Comparison of ENCODE assay signal across 18 mouse cellular contexts in genomic region chr16:94652091-94652713, GRCm38 (mm10).
DNase-seq lines count a peak whose midpoint lies in the region; ATAC-seq and TF ChIP-seq lines count a peak whose summit lies in the region.
"Had no signal": no experiment of that assay in that cellular context is flagged by ENCODE, and none has a peak within 500 bp of the region (broad histone marks: within the 10 kb centered on the region; RNA-seq: fewer than 3 reads in every experiment).

No protein-coding gene starts in this region.

- no peaks in the 10 kb centered on the region for H3K27me3 ChIP-seq in heart, postnatal 0 days (ENCODE audit: control insufficient read depth, insufficient read depth, low read length)
- H3K27me3 ChIP-seq in neural tube, embryonic 15.5 days (replicated peaks) = no peaks in the 10 kb centered on the region
- H3K27me3 ChIP-seq: embryonic facial prominence, embryonic 12.5 days; liver, embryonic 12.5 days; stomach, embryonic 15.5 days had no signal

- ATAC-seq in heart, postnatal 0 days (ENCODE audit: insufficient read depth, low read depth) = no peak
- ATAC-seq in granulocyte monocyte progenitor cell, adult 5-6 weeks (replicated peaks; ENCODE audit: poor library complexity, severe bottlenecking) = 0 out of 2 replicates have a peak, but pooled peaks have one; percentile 28
- ATAC-seq in neural tube, embryonic 15.5 days (ENCODE audit: low FRiP score) = no peak
- no peak for ATAC-seq in CD4-positive, CD25-positive, alpha-beta regulatory T cell, adult 4 months
- ATAC-seq: intestine, embryonic 16.5 days; liver, embryonic 12.5 days had no signal

- WGBS in heart, postnatal 0 days = 48% methylated on average over 4 of the region's 4 CpGs
- 73% methylated on average over 4 of the region's 4 CpGs for WGBS in neural tube, embryonic 15.5 days

- H3K4me3 ChIP-seq in heart, postnatal 0 days (ENCODE audit: low read depth, low read length) = no peak overlapping the region
- no peak overlapping the region for H3K4me3 ChIP-seq in neural tube, embryonic 15.5 days (replicated peaks)
- H3K4me3 ChIP-seq: embryonic facial prominence, embryonic 12.5 days; heart, embryonic 10.5 days; hindbrain, embryonic 10.5 days; liver, embryonic 12.5 days; stomach, embryonic 15.5 days had no signal

- H3K4me2 ChIP-seq in heart, postnatal 0 days (ENCODE audit: low read depth, low read length) = no peak overlapping the region
- no peak overlapping the region for H3K4me2 ChIP-seq in neural tube, embryonic 15.5 days
- H3K4me2 ChIP-seq: embryonic facial prominence, embryonic 12.5 days; liver, embryonic 12.5 days; stomach, embryonic 15.5 days had no signal

- H3K4me1 ChIP-seq in heart, postnatal 0 days (ENCODE audit: control insufficient read depth, insufficient read depth) = peaks cover 51% of the 10 kb centered on the region
- H3K4me1 ChIP-seq in neural tube, embryonic 15.5 days = peaks cover 54% of the 10 kb centered on the region
- H3K4me1 ChIP-seq: stomach, embryonic 15.5 days had no signal

- TF ChIP-seq CTCF in heart, postnatal 0 days (IDR thresholded peaks at IDR 0.05; ENCODE audit: low read depth) = no peak

- peak overlapping the region; percentile 36 for H3K27ac ChIP-seq in heart, postnatal 0 days (ENCODE audit: low read depth)
- 0 out of 2 replicates have a peak overlapping the region, but pooled peaks have one; percentile 24 for H3K27ac ChIP-seq in neural tube, embryonic 15.5 days (replicated peaks)
- H3K27ac ChIP-seq: embryonic facial prominence, embryonic 12.5 days; heart, embryonic 10.5 days; hindbrain, embryonic 10.5 days; liver, embryonic 12.5 days; macrophage; stomach, embryonic 15.5 days had no signal

- H3K9me3 ChIP-seq in heart, postnatal 0 days (replicated peaks; ENCODE audit: control insufficient read depth, low read length) = no peaks in the 10 kb centered on the region
- no peaks in the 10 kb centered on the region for H3K9me3 ChIP-seq in neural tube, embryonic 15.5 days (replicated peaks)
- H3K9me3 ChIP-seq: embryonic facial prominence, embryonic 12.5 days; heart, embryonic 10.5 days; hindbrain, embryonic 10.5 days; liver, embryonic 12.5 days; stomach, embryonic 15.5 days had no signal

- DNase-seq in heart, postnatal 0 days (ENCODE audit: low spot score) = no peak
- no peak for DNase-seq in heart, adult 8-10 months (ENCODE audit: low spot score)
- peak; percentile 39 for DNase-seq in lung, postnatal 25 days (ENCODE audit: low spot score)
- DNase-seq in lung, postnatal 14 days = no peak
- DNase-seq: cerebellum, adult 11 months; kidney, postnatal 10 days; spleen, adult 18-20 months; thymus, postnatal 14 days had no signal

- no peak for TF ChIP-seq EP300 in heart, postnatal 0 days (IDR thresholded peaks at IDR 0.05; ENCODE audit: low read depth)

- H3K9ac ChIP-seq in heart, postnatal 0 days (replicated peaks; ENCODE audit: low read depth, low read length) = no peak overlapping the region
- H3K9ac ChIP-seq in neural tube, embryonic 15.5 days (replicated peaks) = no peak overlapping the region
- H3K9ac ChIP-seq: embryonic facial prominence, embryonic 12.5 days; liver, embryonic 12.5 days; stomach, embryonic 15.5 days had no signal

- no peaks in the 10 kb centered on the region for H3K36me3 ChIP-seq in heart, postnatal 0 days (replicated peaks; ENCODE audit: control insufficient read depth, insufficient read depth, low read length)
- H3K36me3 ChIP-seq in neural tube, embryonic 15.5 days = no peaks in the 10 kb centered on the region
- H3K36me3 ChIP-seq: embryonic facial prominence, embryonic 12.5 days; heart, embryonic 10.5 days; hindbrain, embryonic 10.5 days; liver, embryonic 12.5 days; stomach, embryonic 15.5 days had no signal
